Mouse (Mus musculus) ovary, postnatal 36 days (tissue): ENCODE results near the gene Krt7.

ENCODE experiments used
- DNase-seq: peaks from one replicate; pipeline ENCODE4 v3.0.0; 2022; ENCODE audit warnings: low spot score, mixed read lengths

Gene Krt7

DNA sequence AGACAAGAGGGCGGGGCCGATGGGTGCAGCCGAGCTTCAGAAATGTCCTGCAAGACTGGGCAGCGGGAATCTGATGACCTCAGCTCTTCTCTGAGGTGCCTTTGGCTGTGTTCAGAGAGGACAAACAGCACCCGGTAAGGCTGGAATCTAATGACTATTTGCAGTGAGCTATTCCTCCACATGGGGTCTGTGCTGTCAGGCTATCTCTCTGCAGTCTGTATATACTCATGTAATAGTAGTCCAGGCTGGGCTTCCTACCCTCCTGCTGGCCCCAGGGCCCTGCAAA lies 34.1 kb upstream of the Krt7 start:
- no peak for DNase-seq

DNA sequence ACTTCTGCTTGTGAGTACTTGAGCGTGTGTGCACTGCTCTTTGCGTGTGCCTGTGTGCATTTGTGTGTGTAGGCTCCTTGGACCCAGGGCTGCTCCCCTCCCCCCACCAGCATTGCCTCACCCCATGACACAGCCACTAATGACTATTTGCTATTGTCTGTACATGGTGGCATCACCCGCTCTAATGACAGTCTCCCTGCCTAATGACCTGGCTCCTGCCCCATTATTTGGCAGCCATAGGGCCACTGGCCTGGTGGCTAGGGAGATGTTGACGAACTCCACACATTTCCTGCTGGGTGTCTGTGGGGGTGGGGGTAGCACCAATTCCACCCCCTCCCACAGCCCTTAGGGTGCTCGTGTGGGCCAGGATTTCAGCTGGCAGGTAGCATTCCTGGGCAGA lies 32.2 kb upstream of the Krt7 start:
- no peak for DNase-seq

DNA sequence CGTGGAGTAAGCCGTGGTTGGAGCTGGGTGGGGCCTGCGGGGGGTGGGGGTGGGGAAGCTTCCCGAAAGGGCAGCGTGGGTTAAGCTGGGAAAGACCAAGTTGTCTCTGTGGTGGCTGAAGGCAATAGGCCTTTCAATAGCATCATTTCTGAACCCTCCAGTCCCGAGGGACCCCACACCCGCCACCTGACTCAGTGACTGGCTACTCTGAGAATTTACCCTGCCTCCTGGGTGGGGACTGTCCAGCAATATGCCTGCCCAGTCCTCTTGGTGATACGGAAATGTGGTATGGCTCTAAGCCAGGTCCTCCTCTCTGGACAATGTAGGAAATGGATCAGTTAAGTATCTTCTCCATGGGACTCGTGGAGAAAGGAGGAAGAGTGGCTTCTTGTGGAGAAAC lies 29.1 kb upstream of the Krt7 start:
- DNase-seq = no peak

DNA sequence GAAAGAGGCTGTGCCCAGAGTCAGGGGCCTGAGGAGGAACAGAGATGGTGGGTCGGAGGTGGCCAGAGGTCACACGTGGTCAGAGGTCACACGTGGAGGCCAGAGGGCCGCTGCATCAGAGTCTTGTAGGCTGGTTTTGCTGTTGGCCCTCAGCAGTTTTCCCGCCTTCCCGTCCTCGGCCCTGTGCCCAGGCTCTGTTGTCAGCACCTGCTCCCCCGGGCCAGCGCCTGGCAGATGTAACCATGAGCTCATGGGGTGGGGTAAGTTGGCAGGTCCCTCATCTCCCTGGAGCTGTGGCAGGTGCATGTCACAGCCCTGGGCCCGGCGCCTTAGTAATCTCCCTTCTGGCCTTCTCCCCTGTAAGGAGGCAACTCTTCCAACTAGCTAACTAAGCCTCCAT lies 28.0 kb upstream of the Krt7 start:
- DNase-seq = no peak

DNA sequence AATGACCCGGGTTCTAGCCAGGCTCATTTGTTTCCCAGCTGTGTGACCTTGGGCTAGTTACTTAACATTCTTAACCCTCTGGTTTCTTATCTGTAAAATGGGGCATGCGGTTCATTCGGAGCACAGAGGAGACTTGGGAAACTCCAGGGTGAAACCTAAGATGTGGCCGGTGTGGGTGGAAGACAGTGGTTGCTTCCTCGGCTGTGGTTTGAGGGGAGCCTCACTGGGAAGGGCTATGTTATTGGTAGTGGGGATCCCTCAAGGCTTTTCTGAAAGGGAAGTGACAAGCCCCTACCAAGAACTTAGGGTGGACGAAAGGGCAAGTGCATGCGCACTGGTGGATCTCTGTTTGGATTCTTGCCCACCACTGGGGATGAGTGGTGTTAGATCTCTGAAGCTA lies 26.2 kb upstream of the Krt7 start:
- DNase-seq = no peak

DNA sequence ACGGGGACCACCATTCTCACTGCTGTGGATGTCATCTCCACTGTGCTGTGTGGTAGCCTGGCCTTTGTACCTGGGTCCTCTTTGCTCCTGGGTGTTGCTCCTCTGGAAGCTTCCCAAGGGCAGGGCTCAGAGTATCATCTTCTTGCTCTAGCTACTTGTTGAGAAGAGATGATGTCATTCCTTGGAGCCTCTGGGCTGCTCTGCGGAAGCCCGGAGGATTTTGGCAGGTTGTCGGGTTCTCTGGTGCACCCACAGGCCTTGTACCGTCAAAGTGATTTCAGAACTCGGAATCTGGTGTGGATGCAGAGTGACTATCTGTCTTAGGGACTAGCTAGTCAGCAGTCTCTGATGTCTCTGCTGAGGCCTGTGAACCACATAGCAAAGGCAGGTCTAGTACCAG lies 25.8 kb upstream of the Krt7 start:
- no peak for DNase-seq

DNA sequence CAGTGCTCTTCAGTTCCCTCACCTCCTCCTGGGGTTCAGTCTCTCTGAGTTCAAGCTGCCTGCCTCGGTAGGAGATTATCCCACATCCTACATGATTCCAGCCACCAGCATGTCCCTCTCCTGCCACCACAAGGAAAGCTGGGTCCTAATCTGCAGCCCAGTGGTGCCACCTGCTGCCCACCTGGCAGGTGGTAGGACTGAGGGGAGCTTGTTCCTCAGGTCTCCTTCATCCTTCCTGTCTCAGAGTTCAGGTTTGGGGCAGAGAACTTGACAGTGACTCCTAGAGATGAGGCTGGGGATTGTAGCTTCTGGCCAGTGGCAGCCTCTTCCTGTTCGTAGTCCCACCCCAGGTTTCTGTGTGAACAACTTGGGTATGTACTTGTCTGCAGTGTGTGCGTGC lies 23.7 kb upstream of the Krt7 start:
- peak; percentile 49 for DNase-seq

DNA sequence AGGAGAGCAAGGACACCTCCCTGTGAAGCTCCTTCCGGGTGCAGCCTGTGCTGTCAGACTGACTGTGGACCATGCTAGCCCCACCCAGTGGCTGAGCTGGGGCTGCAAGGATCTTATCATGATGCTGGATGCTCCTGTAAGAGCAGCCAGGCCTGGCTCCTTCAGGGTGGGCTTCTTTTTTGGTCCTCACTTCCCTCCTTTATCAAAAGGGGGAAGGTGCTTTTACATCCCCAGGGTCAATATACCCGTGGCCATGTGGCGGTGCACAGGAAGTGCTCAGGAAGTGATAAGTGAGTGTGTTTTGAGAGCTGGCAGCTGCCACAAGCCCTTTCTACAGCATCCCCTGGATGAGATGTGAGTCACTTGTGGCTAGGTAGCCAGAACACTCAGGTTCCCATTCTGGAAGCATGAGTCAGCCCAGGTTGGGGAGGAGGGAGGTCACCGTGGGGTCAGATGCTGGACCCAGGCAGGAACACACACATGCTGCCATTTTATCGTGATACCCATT lies 22.8 kb upstream of the Krt7 start:
- no peak for DNase-seq

DNA sequence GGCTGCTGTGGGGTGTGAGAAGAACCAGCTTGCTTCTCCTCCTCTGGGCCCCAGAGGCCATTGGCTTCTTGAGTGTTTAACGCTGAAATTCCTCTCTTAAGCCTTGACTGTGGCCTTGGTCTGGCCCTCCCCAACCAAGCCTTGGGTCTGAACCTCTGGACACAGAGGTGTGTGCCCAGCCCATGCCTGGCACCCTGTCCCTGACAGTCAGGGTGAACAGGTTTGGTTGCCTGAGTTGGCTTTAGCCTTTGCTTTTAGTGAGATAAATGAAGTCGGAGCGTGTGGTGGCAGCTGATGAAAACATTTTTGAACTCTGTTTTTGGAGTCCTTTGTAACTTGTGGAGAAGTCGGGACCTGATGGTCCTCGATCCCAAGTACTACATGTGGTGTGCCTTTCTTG lies 20.6 kb upstream of the Krt7 start:
- DNase-seq = no peak

DNA sequence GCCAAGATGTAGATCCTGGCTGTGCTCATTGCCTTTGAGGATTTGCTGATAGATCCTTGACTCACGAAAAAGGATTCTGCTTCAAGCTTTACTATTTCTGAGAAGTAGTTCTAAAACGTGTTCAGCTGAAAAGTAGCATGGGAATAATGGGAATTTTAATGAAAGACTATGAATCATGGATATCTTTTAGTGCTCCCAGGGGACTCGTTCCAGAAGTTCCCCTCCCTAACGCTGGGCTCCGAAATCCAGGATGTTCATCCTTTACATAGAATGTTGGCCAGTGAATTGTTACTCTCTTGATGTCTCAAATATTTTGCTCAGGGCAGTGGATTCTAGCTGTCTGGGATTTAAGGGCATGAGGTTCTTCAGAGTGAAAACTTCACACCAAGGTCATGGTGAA lies 18.6 kb upstream of the Krt7 start:
- no peak for DNase-seq

DNA sequence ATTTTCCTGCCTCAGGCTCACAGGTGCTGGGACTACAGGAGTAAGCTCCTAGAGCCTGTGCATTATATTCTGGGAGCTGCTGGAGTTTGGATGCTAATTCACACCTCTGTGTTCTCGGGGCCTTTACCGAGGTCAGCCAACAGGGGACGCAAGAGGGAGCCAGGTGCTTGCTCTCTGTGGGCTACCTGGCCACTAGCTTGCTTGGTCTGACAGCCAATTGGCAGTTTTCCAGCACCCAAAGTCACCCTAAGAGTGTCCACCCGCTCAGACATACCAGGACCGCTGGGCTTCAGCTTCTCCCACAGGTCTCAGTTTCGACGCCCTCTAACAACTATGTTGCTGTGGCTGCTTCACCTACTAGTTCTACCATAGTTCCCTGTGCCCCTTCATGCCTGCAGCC lies 15.9 kb upstream of the Krt7 start:
- no peak for DNase-seq

DNA sequence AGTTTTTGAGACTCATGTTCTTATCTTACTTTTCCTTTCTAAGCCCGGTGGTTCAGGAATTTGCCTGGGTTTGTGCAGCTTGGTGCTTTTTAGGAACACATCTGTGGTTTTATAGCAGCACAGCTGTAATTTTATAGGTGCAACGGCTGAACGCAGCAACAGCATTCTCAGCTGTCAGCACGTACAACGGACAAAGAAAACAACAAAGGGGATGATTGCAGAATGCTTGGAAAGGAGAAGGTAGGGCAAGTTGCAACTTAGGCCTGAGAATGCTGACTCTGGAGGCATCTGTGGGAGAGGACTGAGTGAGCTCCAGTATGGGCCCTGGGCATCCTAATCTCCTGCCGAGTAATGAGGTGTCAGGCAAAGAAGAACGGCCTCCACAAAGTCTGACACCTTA lies 14.4 kb upstream of the Krt7 start:
- no peak for DNase-seq

DNA sequence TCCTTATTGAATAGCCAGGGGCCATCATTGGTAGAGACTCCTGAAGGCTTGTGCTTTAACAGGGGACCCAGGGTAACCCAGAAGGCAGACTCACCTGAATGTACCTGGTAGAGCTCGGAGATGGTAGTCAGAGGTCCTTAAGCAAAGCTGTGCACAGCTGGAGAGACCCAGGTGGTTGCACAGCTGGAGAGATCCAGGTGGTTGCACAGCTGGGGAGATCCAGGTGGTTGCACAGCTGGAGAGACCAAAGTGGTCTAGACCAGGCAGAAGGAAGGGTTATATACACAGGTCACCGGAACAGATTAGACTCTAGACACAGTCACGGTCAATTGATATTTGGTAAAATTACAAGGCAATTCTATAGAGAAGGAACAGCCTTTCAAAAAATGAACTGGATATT lies 13.9 kb upstream of the Krt7 start:
- no peak for DNase-seq

DNA sequence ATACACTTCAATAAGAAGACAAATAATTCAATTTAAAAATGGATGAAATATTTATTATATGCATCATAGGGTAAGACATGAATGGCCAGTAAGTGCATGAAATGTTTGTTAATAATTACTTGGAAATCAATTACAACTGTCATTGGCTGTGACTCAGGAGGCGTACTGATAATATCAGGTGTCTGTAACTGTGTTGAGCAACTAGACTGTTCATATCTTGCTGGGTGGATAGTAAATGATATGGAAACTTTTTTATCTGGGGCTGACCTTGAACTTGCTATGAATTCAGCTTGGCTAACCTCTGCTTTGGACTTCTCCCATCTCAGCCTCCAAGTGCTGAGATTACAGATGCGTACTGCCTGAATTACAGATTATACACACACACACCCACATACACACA lies 13.2 kb upstream of the Krt7 start:
- no peak for DNase-seq

DNA sequence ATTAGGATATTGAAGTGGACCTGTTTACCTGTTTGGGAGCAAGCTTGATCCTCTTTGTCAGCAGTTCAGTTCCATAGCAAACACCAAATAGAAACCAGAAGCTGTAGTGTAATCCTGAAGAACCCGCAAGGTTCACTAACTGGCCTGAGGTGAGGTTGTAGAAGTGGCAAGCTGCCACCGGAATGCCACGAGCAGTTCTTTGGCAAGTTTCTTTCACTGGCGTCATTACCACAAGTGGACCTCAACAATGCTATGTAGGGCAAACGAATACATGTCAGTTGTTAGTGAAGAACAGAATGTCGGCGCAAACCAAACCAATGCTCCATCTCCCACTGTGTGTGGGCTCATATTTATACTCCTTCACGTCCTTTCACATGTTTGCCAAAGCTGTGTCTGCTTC lies 12.6 kb upstream of the Krt7 start:
- DNase-seq = no peak

DNA sequence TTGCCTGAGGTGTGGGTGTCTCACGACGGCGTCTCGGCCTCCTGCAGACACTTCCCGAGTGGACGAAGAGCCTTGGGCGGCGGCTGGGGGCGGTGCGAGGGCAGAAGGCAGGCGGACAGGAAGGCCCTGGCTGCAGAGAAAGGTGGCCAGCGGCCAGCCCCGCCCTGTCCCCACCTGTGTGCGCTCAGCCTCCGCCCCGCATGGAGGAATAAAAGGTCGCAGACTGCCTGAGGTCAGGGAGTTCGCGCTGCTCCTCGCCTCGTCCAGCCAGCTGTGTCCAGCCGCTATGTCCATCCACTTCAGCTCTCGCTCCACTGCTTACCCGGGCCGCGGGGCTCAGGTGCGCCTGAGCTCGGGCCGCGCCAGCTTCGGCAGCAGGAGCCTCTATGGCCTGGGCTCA lies 1.3 kb downstream of the Krt7 start:
- peak; percentile 47 for DNase-seq

DNA sequence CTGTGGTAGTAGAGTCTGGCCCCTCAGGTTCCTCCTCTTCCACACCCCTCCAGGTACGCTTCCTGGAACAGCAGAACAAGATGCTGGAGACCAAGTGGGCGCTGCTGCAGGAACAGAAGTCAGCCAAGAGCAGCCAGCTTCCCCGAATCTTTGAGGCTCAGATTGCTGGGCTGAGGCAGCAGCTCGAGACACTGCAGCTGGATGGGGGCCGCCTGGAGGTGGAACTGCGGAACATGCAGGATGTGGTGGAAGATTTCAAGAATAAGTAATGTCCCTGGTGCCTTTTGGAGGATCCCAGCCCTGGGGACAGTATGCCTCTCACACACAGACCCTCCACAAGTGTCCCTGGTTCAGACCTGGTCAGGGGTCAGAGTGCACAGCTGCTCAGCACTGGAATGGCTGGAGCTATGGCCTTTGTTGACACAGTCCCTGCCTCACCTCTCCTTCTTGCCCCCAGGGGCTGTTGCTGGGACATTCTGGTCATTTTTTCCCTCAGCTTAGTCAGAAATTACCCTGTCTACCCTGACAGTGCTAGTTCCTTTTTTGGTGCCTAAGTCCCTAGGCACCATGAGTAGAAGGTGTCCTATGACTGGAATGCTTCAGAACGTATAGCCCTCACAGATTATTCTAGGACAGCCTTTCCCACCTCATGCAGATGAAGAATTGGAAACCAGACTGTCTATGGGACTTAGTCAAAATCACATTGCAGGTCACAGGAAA lies 3.2 kb downstream of the Krt7 start:
- DNase-seq = no peak

DNA sequence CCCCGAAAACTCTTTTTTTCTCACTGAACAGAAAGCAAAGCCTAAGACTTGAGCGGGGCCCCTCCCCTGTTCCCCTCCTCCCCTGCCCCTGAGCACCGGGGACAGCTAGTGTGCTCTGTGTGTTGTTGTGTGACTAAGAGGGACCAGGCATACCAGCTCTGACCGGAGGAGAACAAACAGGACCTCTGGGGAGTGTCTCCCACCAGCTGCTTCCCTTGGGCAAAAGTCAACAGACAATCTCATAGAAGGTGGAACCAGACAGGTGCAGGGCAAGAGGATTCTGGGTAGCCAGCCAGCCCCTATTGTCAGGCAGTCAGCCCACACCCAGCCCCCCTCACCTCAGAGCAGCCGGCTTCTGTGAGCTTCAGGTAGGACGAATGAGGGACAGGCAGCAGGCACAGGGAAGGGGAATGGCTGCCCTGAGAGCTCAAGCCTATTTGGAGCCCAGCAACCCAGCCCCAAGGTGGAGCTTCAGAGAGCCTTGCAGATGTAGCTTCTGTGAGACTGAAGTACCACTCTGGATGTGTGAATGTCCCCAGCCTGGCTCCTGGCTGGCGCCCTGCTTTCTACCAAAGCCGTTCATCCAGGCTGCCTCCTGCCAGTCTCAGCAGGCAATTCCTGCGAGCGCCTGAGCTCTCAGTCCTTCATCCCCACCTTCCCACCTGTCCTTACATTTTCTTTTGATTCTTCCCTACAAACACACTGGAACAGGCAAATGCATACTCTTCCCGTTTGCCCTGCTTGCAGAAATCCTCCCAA lies 4.1 kb downstream of the Krt7 start:
- no peak for DNase-seq

DNA sequence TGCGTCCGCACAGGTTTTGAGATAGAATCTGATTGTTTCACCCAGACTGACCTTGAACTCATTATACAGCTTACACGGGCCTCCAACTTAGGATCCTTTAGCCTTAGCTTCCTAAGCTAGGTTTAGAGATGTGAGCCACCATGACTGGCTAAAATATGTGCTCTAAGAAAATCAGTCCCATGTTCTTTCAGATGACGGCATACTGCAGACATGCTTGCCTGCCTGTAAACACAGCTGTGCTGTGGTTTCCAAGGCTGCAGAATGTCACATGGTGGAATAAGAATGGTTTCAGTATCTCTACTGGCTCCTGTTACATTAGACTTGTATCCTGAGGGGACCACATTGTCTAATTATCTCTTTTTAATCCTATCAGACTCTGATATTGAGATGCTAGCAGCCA lies 8.1 kb downstream of the Krt7 start:
- DNase-seq = no peak

DNA sequence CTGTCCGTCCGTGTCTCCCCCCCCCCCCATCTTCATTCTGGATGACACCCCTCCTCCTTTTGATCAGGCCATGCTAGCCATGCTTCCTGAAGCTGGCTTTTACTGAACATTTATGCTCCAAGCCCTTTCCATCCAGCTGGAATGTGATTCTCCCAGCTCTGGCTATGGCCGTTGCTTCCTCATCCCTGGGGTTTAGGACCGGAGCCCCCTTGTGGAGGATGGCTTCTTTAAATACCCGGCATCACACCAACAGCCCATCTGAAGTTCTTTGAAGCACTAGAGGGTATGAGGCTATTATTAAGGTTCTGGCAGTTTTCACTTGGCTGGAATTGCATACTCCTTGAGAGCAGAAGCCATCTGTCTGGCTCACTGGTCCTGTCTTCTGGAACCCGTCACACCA lies 10.1 kb downstream of the Krt7 start:
- no peak for DNase-seq

DNA sequence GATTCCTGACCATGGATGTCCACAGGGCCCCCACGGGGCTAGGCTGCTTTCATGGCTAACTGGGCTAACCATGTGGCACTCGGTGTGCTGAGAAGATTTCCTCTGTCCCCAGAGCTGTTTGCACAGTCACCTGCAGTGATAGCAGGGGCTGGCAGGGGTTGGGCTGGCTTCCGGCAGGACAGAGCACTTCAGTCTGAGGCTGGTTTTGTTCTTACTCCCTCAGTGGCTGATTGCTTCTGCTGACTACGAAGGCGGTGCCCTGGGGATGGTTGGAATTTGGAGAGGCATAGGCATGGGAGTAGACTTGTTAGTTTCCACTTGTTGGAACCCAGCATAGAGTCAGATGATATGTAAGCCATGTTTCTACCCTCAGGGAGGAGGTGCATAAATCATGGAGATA lies 14.1 kb downstream of the Krt7 start:
- no peak for DNase-seq

DNA sequence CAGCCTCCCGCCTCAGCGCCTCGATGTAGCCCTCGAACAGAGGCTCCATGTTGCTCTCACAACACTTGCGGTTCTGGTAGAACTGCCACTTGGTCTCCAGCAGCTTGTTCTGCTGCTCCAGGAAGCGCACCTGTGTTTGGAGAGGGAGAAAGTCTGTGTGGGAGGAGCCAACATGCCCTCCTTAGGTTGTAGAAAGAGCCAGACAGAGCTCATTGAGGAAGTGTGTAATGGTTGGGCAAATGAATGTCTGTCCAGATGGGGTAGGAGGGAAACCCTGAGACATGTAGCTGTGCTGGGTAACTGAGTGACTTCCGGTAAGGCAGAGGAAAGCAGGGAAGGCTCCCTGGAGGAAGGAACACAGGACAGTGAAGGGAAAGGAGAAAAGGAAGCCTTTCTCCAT lies 25.8 kb downstream of the Krt7 start:
- no peak for DNase-seq

DNA sequence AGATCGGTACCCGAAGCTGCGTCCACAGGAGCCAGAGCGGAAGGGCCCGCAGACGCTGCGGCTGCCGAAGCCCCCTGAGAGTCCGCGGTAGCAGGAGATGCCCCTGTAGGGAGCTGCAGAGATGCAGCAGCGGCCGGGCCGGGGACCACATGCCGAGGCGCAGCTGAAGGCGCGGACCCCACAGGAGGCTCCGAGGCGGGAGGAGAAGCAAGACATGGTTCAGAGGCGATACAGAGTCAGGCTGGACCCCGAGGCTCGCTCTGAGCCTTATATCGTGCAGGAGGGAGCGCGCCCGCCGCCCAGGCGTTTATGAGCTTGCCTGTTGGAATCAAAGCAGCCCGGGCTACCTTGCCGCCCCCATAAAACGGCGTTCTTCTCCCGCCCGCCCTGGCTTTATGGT lies 27.7 kb downstream of the Krt7 start, which contains the start of gene Krt87:
Gene Krt87, minus strand, starts transcription at position 250 of the 400 bp plus-strand sequence.
- DNase-seq = no peak

DNA sequence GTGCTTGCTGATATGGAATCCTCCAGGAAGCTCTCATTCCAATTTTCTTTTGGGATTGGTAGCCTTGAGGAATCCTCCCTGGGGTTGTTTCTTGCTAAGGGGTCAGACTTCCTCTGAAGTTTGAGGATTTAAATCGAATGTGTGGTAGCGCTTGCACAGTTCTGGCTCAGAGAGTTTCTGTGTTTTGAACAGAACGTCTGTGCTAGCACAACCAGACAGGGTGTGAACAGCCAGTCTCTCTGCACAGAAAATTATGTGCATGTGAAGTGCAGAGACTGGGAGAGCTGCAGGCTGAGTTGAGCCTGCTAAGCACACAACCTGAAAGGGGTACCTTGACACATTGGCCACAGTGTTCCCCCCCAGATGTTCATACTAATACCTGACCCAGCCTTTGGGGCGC lies 30.0 kb downstream of the Krt7 start:
- no peak for DNase-seq
